Mouse (Mus musculus): Measurements from ENCODE around the gene Spg20.

Spg20 gene

GRCm38 (mm10) chr3:55097186-55097585, 14.7 kb upstream of the Spg20 start:
- DNase-seq (ENCODE audit: low read depth, low spot score): no peak

- DNase-seq (ENCODE audit: low read depth, low spot score): no peak
Observed at GRCm38 (mm10) chr3:55098014-55098413, 13.9 kb upstream of the Spg20 start.

- DNase-seq (ENCODE audit: low read depth, low spot score): no peak
Observed at GRCm38 (mm10) chr3:55098990-55099389, 12.9 kb upstream of the Spg20 start.

GRCm38 (mm10) chr3:55101092-55101491, 10.8 kb upstream of the Spg20 start:
- no peak for DNase-seq (ENCODE audit: low read depth, low spot score)

GRCm38 (mm10) chr3:55105372-55106023, 6.4 kb upstream of the Spg20 start:
- no peak for DNase-seq (ENCODE audit: low read depth, low spot score)

- no peak for DNase-seq (ENCODE audit: low read depth, low spot score)
Observed at GRCm38 (mm10) chr3:55106051-55106450, 5.9 kb upstream of the Spg20 start.

GRCm38 (mm10) chr3:55109097-55109496, 2.8 kb upstream of the Spg20 start:
- DNase-seq (ENCODE audit: low read depth, low spot score): no peak

- peak; percentile 27 for DNase-seq (ENCODE audit: low read depth, low spot score)
Observed at GRCm38 (mm10) chr3:55112710-55113415, 955 bp downstream of the Spg20 start.

GRCm38 (mm10) chr3:55114313-55115065, 2.6 kb downstream of the Spg20 start:
- peak; percentile 15 for DNase-seq (ENCODE audit: low read depth, low spot score)

GRCm38 (mm10) chr3:55115071-55115470, 3.2 kb downstream of the Spg20 start:
- DNase-seq (ENCODE audit: low read depth, low spot score): no peak

GRCm38 (mm10) chr3:55115989-55116388, 4.1 kb downstream of the Spg20 start:
- DNase-seq (ENCODE audit: low read depth, low spot score): no peak

- DNase-seq (ENCODE audit: low read depth, low spot score): peak; percentile 11
Observed at GRCm38 (mm10) chr3:55119275-55119898, 7.5 kb downstream of the Spg20 start.

- no peak for DNase-seq (ENCODE audit: low read depth, low spot score)
Observed at GRCm38 (mm10) chr3:55122336-55122870, 10.5 kb downstream of the Spg20 start.

- DNase-seq (ENCODE audit: low read depth, low spot score): no peak
Observed at GRCm38 (mm10) chr3:55123064-55123463, 11.2 kb downstream of the Spg20 start.

- no peak for DNase-seq (ENCODE audit: low read depth, low spot score)
Observed at GRCm38 (mm10) chr3:55129181-55129692, 17.3 kb downstream of the Spg20 start.

- peak; percentile 53 for DNase-seq (ENCODE audit: low read depth, low spot score)
Observed at GRCm38 (mm10) chr3:55131576-55132233, 19.8 kb downstream of the Spg20 start.

GRCm38 (mm10) chr3:55137039-55137438, 25.1 kb downstream of the Spg20 start, which contains the start of gene Ccdc169:
TSS of gene Ccdc169 (plus strand) at chr3:55137339.
- DNase-seq (ENCODE audit: low read depth, low spot score): no peak

GRCm38 (mm10) chr3:55139837-55140236, 27.9 kb downstream of the Spg20 start:
- peak; percentile 25 for DNase-seq (ENCODE audit: low read depth, low spot score)

GRCm38 (mm10) chr3:55141401-55141800, 29.5 kb downstream of the Spg20 start:
- no peak for DNase-seq (ENCODE audit: low read depth, low spot score)

GRCm38 (mm10) chr3:55144916-55145315, 33.0 kb downstream of the Spg20 start:
- DNase-seq (ENCODE audit: low read depth, low spot score): no peak

- DNase-seq (ENCODE audit: low read depth, low spot score): no peak
Observed at GRCm38 (mm10) chr3:55146441-55146840, 34.5 kb downstream of the Spg20 start.
